Mouse (Mus musculus): ENCODE data around the gene Pdxp. TPM values are rescaled to one million over a fixed set of nuclear protein-coding genes. Genes with fewer than 3 reads are reported as not detected.

The Pdxp gene
- polyA plus RNA-seq, 1 experiment from 2014 or later: 32.6 TPM

- no peak overlapping the region for H3K4me3 ChIP-seq
- 86% methylated on average over 12 of the region's 12 CpGs for WGBS
- H3K27ac ChIP-seq (replicated peaks): no peak overlapping the region
Measured at GRCm38 (mm10) chr15:78919914-78920313, 6.2 kb downstream of the Pdxp start.

GRCm38 (mm10) chr15:78922700-78923099, 9.0 kb downstream of the Pdxp start:
- Histone ChIP-seq H3K36me3 (replicated peaks) (peaks cover 24% of the 10 kb centered on the region), H3K27me3 (replicated peaks; ENCODE audit: low read depth, poor library complexity, severe bottlenecking) (peaks cover 12% of the 10 kb centered on the region), H3K4me3 (no peak overlapping the region), H3K4me1 (peaks cover 45% of the 10 kb centered on the region), H3K27ac (replicated peaks) (no peak overlapping the region), H3K9me3 (no peaks in the 10 kb centered on the region)
- WGBS: 87% methylated on average over 7 of the region's 7 CpGs
- DNase-seq (ENCODE audit: low spot score): no peak

More at GRCm38 (mm10) chr15:78919914-78920313, 6.2 kb downstream of the Pdxp start:
- no peak for DNase-seq (ENCODE audit: low spot score)
- peaks cover 41% of the 10 kb centered on the region for H3K36me3 ChIP-seq (replicated peaks)
- no peaks in the 10 kb centered on the region for H3K9me3 ChIP-seq
- H3K27me3 ChIP-seq (replicated peaks; ENCODE audit: low read depth, poor library complexity, severe bottlenecking): no peaks in the 10 kb centered on the region
- peaks cover 42% of the 10 kb centered on the region for H3K4me1 ChIP-seq

DNA sequence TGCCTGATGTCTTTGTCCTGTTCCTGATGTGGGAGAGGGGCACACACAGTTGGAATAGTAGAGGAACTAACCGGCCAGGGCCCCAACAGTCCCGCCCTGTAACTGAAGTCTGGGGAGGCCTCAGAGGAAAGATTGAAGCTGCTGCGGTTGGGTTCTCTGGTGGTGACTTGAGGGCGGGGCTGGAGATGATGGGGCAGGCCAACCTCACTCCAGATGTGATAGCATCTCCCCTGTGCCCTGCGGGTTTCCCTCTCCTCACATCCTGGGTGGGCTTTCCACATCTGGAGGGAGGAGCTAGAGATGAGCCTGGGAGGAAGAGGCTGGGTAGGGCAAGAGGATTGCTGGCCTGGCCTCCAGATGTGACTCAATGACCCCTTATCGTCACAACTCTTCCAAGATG, 9.9 kb downstream of the Pdxp start:
- H3K9me3 ChIP-seq: no peaks in the 10 kb centered on the region
- H3K27ac ChIP-seq (replicated peaks): peak overlapping the region; percentile 7
- peaks cover 13% of the 10 kb centered on the region for H3K27me3 ChIP-seq (replicated peaks; ENCODE audit: low read depth, poor library complexity, severe bottlenecking)
- peaks cover 49% of the 10 kb centered on the region for H3K4me1 ChIP-seq
- no peak for DNase-seq (ENCODE audit: low spot score)
- H3K4me3 ChIP-seq: no peak overlapping the region
- 59% methylated on average over 6 of the region's 6 CpGs for WGBS
- peaks cover 17% of the 10 kb centered on the region for H3K36me3 ChIP-seq (replicated peaks)

GRCm38 (mm10) chr15:78925129-78925528, 11.4 kb downstream of the Pdxp start:
- H3K27me3 ChIP-seq (replicated peaks; ENCODE audit: low read depth, poor library complexity, severe bottlenecking): peaks cover 13% of the 10 kb centered on the region
- H3K4me3 ChIP-seq: no peak overlapping the region
- H3K9me3 ChIP-seq: no peaks in the 10 kb centered on the region
- H3K36me3 ChIP-seq (replicated peaks): peaks cover 13% of the 10 kb centered on the region
- WGBS: 34% methylated on average over 8 of the region's 8 CpGs
- peak overlapping the region; percentile 88 for H3K27ac ChIP-seq (replicated peaks)
- H3K4me1 ChIP-seq: peaks cover 50% of the 10 kb centered on the region
- DNase-seq (ENCODE audit: low spot score): no peak

DNA sequence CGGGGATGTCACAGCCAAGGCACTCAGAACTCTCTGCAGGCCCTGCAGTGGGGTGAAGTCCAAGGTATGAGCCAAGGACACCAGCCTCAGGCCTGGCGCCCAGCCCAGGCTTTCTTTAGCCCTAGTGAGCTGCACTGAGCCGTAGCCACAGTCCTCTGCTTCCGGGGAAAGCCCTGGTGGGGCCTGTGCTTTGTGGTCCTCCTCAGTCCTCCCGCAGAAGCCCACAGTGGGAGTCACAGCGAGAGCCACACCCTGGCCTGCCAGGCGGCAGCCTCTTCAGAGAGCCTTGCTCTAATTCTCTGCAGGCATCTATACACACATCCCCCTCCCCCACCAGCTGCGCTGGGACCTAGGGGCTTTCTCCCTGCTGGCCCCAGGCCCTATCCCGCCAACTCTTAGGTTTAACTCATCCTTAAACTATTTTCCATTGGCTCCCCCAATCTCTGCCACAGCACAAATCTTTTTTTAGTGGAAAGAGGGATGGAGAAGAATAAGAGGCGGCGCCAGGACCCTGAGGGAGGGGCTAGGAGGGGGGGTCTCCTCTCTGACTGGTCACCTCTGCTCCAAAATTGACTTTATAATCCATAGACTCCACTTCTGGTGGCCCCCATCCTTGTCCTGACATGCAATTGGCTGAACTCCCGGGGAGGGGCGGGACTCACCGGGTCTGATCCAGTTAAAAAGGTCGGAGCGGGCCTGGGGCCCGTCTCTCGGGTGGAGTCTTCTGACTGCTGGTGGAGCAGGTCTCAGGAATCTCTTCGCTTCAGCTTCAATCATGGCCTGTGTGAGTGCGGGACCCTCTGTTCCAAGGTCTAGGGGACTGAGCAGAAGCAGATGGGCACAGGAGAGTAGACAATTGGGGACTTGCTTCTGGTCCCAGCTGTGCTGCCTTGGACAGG, 12.6 kb downstream of the Pdxp start, which contains the start of gene Lgals1:
Gene Lgals1, plus strand, starts transcription at position 705 of the 899 bp plus-strand sequence.
- peaks cover 13% of the 10 kb centered on the region for H3K36me3 ChIP-seq (replicated peaks)
- peaks cover 13% of the 10 kb centered on the region for H3K27me3 ChIP-seq (replicated peaks; ENCODE audit: low read depth, poor library complexity, severe bottlenecking)
- peak within 1 kb of the TSS; percentile 88 for H3K27ac ChIP-seq (replicated peaks)
- H3K4me1 ChIP-seq: peaks cover 50% of the 10 kb centered on the region
- 8% methylated on average over 20 of the region's 20 CpGs for WGBS
- DNase-seq (ENCODE audit: low spot score): peak; percentile 90
- no peaks in the 10 kb centered on the region for H3K9me3 ChIP-seq
- peak within 1 kb of the TSS; percentile 56 for H3K4me3 ChIP-seq

DNA sequence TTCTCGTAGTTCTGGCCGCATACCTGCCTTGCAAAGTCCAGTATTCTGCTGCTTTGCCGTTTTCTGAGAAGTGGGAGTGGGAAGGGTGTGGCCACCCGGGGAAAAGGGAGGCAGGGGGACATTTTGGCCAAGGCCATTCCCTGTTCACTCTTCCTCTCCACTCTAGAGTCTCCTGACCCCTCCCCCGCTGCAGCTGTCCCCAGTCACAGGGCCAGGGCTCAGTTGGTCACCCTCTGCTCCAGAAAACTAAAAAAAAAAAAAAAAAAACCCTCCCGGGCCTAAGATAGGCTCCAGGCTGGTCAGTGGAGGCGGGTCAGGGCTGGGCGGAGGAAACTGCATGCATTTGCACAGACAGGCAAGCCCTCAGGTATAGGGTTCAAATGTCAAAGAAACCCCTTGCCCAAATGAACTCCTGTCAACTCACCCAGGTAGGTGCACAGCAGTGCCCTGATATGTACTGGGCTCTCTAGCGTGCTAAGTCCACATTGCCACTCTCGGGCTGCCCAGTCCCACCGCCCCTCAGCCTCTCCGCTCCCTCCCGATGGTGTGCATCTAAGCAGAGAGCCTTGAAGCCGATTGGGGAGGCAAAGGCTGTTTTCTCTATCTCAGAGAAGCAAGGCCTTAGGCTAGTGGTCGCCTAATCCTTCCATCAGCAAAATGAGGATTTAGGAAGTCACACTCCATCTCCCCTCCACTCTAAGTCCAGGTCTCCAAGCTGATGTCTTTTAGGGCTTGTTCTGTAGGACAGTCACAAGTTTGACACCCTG, 13.5 kb downstream of the Pdxp start:
- H3K36me3 ChIP-seq (replicated peaks): peaks cover 13% of the 10 kb centered on the region
- 18% methylated on average over 15 of the region's 15 CpGs for WGBS
- H3K4me1 ChIP-seq: peaks cover 50% of the 10 kb centered on the region
- peaks cover 13% of the 10 kb centered on the region for H3K27me3 ChIP-seq (replicated peaks; ENCODE audit: low read depth, poor library complexity, severe bottlenecking)
- H3K9me3 ChIP-seq: no peaks in the 10 kb centered on the region
- peak; percentile 32 for DNase-seq (ENCODE audit: low spot score)
- H3K27ac ChIP-seq (replicated peaks): peak overlapping the region; percentile 88
- H3K4me3 ChIP-seq: peak overlapping the region; percentile 56

DNA sequence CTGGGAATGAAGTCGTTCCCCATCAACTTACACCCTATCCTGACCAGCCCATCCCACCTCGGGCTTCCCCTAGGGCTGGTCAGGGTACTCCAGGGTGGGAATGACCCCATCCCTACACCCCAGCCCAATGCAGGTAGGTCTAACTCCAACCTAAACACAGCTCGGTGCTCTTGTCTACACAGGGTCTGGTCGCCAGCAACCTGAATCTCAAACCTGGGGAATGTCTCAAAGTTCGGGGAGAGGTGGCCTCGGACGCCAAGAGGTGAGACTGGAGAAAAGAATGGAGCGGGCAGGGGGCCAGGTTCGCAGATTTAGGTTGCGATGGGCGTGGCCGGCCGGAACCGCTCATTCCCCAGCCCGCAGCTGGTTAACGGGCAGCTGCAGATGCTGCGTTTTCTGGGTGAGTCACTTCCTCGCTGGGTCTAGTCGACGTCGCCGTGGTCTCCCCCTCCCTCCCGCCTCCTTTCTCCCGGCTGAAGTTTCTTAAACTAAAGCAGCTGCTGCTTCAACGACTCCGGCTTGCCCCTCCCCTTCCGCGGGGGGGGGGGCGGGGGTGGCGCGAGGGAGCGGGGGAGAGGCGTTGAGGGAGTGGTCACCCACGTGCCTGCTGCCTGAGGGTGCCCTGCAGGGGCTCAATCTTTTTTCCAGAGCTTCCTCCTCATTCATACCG, 14.2 kb downstream of the Pdxp start:
- WGBS: under 1% methylated on average over 34 of the region's 35 CpGs
- Histone ChIP-seq H3K9me3 (no peaks in the 10 kb centered on the region), H3K4me3 (peak overlapping the region; percentile 56), H3K4me1 (peaks cover 50% of the 10 kb centered on the region), H3K27me3 (replicated peaks; ENCODE audit: low read depth, poor library complexity, severe bottlenecking) (peaks cover 13% of the 10 kb centered on the region), H3K36me3 (replicated peaks) (peaks cover 13% of the 10 kb centered on the region), H3K27ac (replicated peaks) (peak overlapping the region; percentile 88)
- peak; percentile 94 for DNase-seq (ENCODE audit: low spot score)

GRCm38 (mm10) chr15:78928539-78928938, 14.8 kb downstream of the Pdxp start:
- peaks cover 13% of the 10 kb centered on the region for H3K36me3 ChIP-seq (replicated peaks)
- DNase-seq (ENCODE audit: low spot score): no peak
- H3K4me3 ChIP-seq: peak overlapping the region; percentile 56

GRCm38 (mm10) chr15:78930192-78930706, 16.5 kb downstream of the Pdxp start:
- H3K27me3 ChIP-seq (replicated peaks; ENCODE audit: low read depth, poor library complexity, severe bottlenecking): peaks cover 13% of the 10 kb centered on the region
- no peaks in the 10 kb centered on the region for H3K9me3 ChIP-seq
- H3K27ac ChIP-seq (replicated peaks): no peak overlapping the region
- no peak for DNase-seq (ENCODE audit: low spot score)
- peaks cover 39% of the 10 kb centered on the region for H3K4me1 ChIP-seq
- H3K4me3 ChIP-seq: no peak overlapping the region
- 82% methylated on average over 6 of the region's 6 CpGs for WGBS
- peaks cover 13% of the 10 kb centered on the region for H3K36me3 ChIP-seq (replicated peaks)

More at GRCm38 (mm10) chr15:78928539-78928938, 14.8 kb downstream of the Pdxp start:
- Histone ChIP-seq H3K9me3 (no peaks in the 10 kb centered on the region), H3K27ac (replicated peaks) (peak overlapping the region; percentile 88), H3K27me3 (replicated peaks; ENCODE audit: low read depth, poor library complexity, severe bottlenecking) (peaks cover 13% of the 10 kb centered on the region), H3K4me1 (peaks cover 47% of the 10 kb centered on the region)
- 50% methylated on average over 8 of the region's 8 CpGs for WGBS

GRCm38 (mm10) chr15:78930801-78931426, 17.2 kb downstream of the Pdxp start:
- WGBS: 92% methylated on average over 7 of the region's 7 CpGs
- Histone ChIP-seq H3K36me3 (replicated peaks) (peaks cover 13% of the 10 kb centered on the region), H3K27ac (replicated peaks) (0 out of 2 replicates have a peak overlapping the region, but pooled peaks have one; percentile 19), H3K4me3 (no peak overlapping the region), H3K4me1 (peaks cover 39% of the 10 kb centered on the region), H3K9me3 (no peaks in the 10 kb centered on the region), H3K27me3 (replicated peaks; ENCODE audit: low read depth, poor library complexity, severe bottlenecking) (peaks cover 13% of the 10 kb centered on the region)
- no peak for DNase-seq (ENCODE audit: low spot score)

DNA sequence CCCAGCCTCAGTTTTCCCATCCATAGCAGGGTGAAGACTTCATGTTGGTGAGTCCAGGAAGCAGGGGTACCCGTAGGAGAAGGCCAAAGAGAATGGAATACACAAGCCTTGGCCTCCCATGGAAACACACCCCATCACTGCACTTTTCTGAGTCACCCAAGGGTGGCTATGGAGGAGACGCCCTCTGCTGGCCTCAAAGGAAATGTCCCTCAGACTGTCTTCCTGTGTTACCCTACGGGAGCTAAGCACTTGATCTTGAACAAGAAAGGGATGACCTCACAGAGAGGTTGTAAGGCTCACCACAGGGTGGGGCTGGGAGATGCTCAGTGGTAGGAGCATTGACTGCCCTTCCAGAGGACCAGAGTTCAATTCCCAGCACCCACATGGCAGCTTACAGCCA, 17.9 kb downstream of the Pdxp start:
- H3K27me3 ChIP-seq (replicated peaks; ENCODE audit: low read depth, poor library complexity, severe bottlenecking): peaks cover 12% of the 10 kb centered on the region
- DNase-seq (ENCODE audit: low spot score): no peak

More for the DNA sequence above, 17.9 kb downstream of the Pdxp start:
- no peak overlapping the region for H3K27ac ChIP-seq (replicated peaks)
- H3K36me3 ChIP-seq (replicated peaks): peaks cover 17% of the 10 kb centered on the region
- no peaks in the 10 kb centered on the region for H3K9me3 ChIP-seq
- 30% methylated on average over 3 of the region's 3 CpGs for WGBS
- H3K4me1 ChIP-seq: peaks cover 39% of the 10 kb centered on the region
- H3K4me3 ChIP-seq: no peak overlapping the region

Measured in embryonic facial prominence, embryonic 10.5 days (tissue).